Mouse (Mus musculus) neural tube, embryonic 14.5 days (tissue): ENCODE data around the gene Smc2. TPM values are rescaled to one million over a fixed set of nuclear protein-coding genes. Genes with fewer than 3 reads are reported as not detected.
"Not testable (repeated sequence)": the region's sequence is repeated elsewhere in the genome, so short reads cannot be mapped to it uniquely, and the experiment has no call there.

Source experiments
- ATAC-seq: fragments of 200-750 bp; cut with Nextera tagmentation; 2 replicates; pipeline ENCODE4 v1.8.0; 2017; ENCODE audit warnings: low read depth, mild to moderate bottlenecking, moderate TSS enrichment, moderate library complexity
- H3K27ac ChIP-seq: fragments of 300-500 bp; sonication (generic); 2 replicates; pipeline ENCODE4 v1.5.1; 2014; ENCODE audit warnings: low read depth, mild to moderate bottlenecking, control low read depth, low read length, moderate library complexity, mixed read lengths
- H3K27me3 ChIP-seq: fragments of 300-500 bp; sonication (generic); 2 replicates; pipeline ENCODE4 v1.6.1; 2014; ENCODE audit warnings: low read length; ENCODE audit not compliant: control insufficient read depth, insufficient read depth
- H3K36me3 ChIP-seq: fragments of 300-500 bp; sonication (generic); 2 replicates; pipeline ENCODE4 v1.6.1; 2014; ENCODE audit warnings: low read length, mixed read lengths; ENCODE audit not compliant: control insufficient read depth, insufficient read depth
- H3K4me1 ChIP-seq: fragments of 300-500 bp; sonication (generic); 2 replicates; pipeline ENCODE4 v1.6.1; 2014; ENCODE audit warnings: low read length; ENCODE audit not compliant: control insufficient read depth, insufficient read depth
- H3K4me2 ChIP-seq: fragments of 300-500 bp; sonication (generic); 2 replicates; pipeline ENCODE4 v1.6.1; 2014; ENCODE audit warnings: mild to moderate bottlenecking, low read depth, low read length, control low read depth
- H3K4me3 ChIP-seq: fragments of 300-500 bp; sonication (generic); 2 replicates; pipeline ENCODE4 v1.5.1; 2014; ENCODE audit warnings: low read depth, low read length, control low read depth, mixed read lengths
- H3K9ac ChIP-seq: fragments of 300-500 bp; sonication (generic); replicated peaks from 2 replicates; pipeline ENCODE4 v1.6.1; 2014; ENCODE audit warnings: low read depth, mild to moderate bottlenecking, control low read depth, low read length, mixed read lengths
- H3K9me3 ChIP-seq: fragments of 300-500 bp; sonication (generic); 2 replicates; pipeline ENCODE4 v1.6.1; 2016; ENCODE audit warnings: low read length; ENCODE audit not compliant: control insufficient read depth
- WGBS: fragments of 180-500 bp; shearing (Covaris S2); extraction: QIAGEN DNeasy Blood & Tissue Kit; methylation state at CpG from one replicate; pipeline ENCODE4 v1.1.7; 2014; 5-methylcytosine and 5-hydroxymethylcytosine counted together
- polyA plus RNA-seq: library from polyadenylated mRNA; unstranded; fragments of >200 nt; fragmentation: Nextera tagmentation; extraction: Ambion mirVana; gene quantifications from 2 replicates; pipeline ENCODE4 v1.2.1, GENCODE M21; 2014

The Smc2 gene
- polyA plus RNA-seq, result 34.6 and 35.9 TPM in 2 replicates

DNA sequence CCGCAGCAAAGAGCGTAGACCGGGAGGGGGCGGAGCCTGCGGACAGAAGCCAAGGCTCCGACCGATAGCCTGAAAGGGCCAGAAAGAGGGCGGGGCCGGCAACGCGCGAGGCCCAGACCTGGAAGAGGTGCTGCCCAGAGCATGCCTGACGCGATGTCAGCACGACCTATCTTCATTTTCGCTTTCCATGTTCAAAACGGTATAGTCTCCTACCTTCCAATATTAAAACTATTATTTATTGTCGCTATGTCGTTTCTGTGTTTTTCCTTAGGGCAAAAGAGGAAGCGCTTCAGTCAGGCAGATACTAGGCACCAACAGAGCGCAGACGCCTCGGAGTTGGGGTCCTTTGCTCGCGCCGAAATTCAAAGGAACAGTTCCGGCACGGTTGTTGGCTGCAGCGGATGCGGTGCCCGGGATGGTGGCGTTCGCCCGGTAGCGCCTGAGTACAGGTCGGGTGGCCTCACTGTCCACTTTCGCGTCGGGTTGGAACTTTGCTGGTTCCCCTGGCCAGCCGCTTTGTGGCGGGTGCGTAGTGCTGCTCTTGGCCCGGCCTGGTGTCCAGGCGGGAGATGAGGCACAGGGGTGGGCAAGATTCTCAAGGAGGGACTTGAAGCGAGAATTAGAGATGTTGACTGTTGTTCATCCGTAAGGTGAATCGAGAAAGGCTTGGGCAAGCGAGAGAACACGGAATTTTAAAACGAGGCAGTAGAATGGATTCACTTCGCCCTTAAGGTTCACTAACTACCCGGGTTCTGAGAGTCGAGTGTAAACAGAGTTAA, at the start of gene Smc2:
TSS of gene Smc2 (plus strand) at position 358 of the 779 bp plus-strand sequence.
- under 1% methylated on average over 53 of the region's 53 CpGs for WGBS
- peak within 1 kb of the TSS; percentile 71 for H3K4me3 ChIP-seq

DNA sequence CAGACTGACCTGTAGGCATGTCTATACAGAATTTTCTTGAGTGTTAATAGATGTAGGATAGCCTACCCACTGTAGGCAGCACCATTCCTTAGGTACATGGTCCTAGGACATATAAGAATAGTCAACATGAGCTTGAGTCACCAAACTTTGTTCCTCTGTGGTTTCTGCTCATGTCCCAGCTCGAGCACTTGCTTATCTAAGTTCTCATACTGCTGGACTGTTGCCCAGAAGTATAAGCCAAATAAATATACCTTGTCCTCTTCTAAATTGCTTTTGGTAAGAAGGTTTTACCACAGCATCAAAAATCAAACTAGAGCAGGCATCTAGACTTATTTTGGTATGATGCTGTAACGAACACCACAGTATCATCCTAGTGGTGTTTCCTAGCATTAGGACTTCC, 27.5 kb upstream of the Smc2 start:
- no peak overlapping the region for H3K9ac ChIP-seq
- H3K4me2 ChIP-seq, result no peak overlapping the region
- no peak for ATAC-seq
- H3K36me3 ChIP-seq, result no peaks in the 10 kb centered on the region
- H3K9me3 ChIP-seq, result no peaks in the 10 kb centered on the region
- H3K27ac ChIP-seq, result no peak overlapping the region
- 87% methylated on average over 2 of the region's 2 CpGs for WGBS
- no peaks in the 10 kb centered on the region for H3K4me1 ChIP-seq
- H3K4me3 ChIP-seq, result no peak overlapping the region
- H3K27me3 ChIP-seq, result no peaks in the 10 kb centered on the region

More for the DNA sequence above, at the start of gene Smc2:
- no peaks in the 10 kb centered on the region for H3K27me3 ChIP-seq
- peak within 1 kb of the TSS; percentile 73 for H3K9ac ChIP-seq
- peak within 1 kb of the TSS; percentile 84 for H3K27ac ChIP-seq
- no peaks in the 10 kb centered on the region for H3K9me3 ChIP-seq
- 0 out of 2 replicates have a peak, but pooled peaks cover 3% of the 10 kb centered on the region for H3K36me3 ChIP-seq
- ATAC-seq, result peak; percentile 99
- peaks cover 7% of the 10 kb centered on the region; the same call in 1 of the 2 replicates for H3K4me1 ChIP-seq
- H3K4me2 ChIP-seq, result peak within 1 kb of the TSS; percentile 84

DNA sequence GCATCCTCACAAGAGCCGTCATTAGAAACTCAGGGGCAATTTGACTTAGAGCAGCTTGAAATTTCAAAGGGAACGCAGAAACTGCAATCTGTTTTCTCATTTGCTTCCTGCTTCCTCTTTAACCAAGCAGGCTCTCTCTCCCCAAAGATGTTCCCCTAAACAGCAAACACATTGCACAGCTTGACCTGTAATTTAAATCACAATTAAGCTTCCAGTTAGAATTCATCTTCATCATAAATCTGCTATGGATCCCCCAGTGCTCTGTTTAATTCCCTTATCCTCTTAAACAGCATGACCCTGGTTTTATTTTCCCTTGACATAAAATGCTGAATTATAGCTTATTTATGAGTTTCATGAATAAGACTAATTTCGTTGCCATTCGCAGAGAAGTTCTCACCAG, 15.4 kb upstream of the Smc2 start:
- no peak overlapping the region for H3K27ac ChIP-seq
- H3K4me1 ChIP-seq, result 0 out of 2 replicates have a peak, but pooled peaks cover 4% of the 10 kb centered on the region
- no peaks in the 10 kb centered on the region for H3K9me3 ChIP-seq
- WGBS, result 22% methylated on average over 4 of the region's 4 CpGs
- no peak overlapping the region for H3K9ac ChIP-seq
- no peak overlapping the region for H3K4me3 ChIP-seq
- no peaks in the 10 kb centered on the region for H3K36me3 ChIP-seq
- peak; percentile 79 for ATAC-seq
- H3K27me3 ChIP-seq, result no peaks in the 10 kb centered on the region
- no peak overlapping the region for H3K4me2 ChIP-seq

DNA sequence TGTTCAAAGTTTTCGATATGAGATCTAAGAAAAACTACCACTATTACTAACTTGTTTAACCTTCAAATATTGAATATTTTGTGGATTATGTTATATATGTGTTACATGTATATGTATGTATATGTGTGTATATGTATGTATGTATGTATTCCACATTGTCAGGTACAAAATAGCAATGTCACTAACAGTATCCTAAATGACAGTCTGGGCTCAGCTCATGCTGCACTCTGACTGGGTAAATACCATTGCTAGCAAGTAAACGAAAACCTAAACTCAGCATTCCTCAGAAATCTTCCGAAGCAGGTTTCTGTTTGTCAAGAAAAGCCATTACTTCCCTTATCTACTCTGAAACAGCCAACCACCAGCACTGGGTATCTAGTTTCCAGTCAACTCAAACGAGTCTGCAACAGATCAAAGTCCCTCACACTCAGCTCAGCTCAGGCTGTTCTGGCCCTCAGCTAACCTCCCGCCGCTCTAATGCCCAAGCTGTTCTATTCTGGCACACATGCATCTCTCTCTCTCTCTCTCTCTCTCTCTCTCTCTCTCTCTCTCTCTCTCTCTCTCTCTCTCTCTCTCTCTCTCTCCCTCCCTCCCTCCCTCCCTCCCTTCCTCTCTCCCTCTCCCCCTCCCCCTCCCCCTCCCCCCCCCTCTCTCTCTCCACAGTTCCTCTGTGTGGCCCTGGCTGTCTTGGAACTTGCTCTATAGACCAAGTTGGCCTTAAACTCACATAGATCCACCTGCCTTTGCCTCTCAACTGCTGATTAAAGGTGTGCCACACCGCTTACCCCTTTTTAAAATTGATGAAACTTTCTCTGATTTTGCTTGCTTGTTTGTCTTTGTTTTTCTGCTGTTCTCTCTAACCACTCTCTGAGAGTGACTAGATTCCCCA, 9.5 kb upstream of the Smc2 start:
- no peaks in the 10 kb centered on the region for H3K4me1 ChIP-seq
- H3K4me3 ChIP-seq, result no peak overlapping the region
- 58% methylated on average over 7 of the region's 7 CpGs for WGBS
- no peaks in the 10 kb centered on the region for H3K9me3 ChIP-seq
- H3K4me2 ChIP-seq, result no peak overlapping the region
- no peaks in the 10 kb centered on the region for H3K36me3 ChIP-seq
- H3K27me3 ChIP-seq, result no peaks in the 10 kb centered on the region
- H3K27ac ChIP-seq, result no peak overlapping the region
- no peak overlapping the region for H3K9ac ChIP-seq
- ATAC-seq, result no peak

DNA sequence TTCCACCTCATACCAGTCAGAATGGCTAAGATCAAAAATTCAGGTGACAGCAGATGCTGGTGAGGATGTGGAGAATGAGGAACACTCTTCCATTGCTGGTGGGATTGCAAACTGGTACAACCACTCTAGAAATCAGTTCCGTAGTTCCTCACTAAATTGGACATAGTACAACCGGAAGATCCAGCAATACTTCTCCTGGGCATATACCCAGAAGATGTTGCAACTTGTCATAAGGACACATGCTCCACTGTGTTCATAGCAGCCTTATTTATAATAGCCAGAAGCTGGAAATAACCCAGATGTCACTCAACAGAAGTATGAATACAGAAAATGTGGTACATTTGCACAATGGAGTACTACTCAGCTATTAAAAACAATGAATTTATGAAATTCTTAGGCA, 3.5 kb upstream of the Smc2 start:
- H3K4me1 ChIP-seq, H3K27ac ChIP-seq, H3K4me2 ChIP-seq, H3K27me3 ChIP-seq, H3K9me3 ChIP-seq, ATAC-seq, H3K4me3 ChIP-seq, H3K9ac ChIP-seq, H3K36me3 ChIP-seq: not testable (repeated sequence)
- 99% methylated on average over 2 of the region's 2 CpGs for WGBS

DNA sequence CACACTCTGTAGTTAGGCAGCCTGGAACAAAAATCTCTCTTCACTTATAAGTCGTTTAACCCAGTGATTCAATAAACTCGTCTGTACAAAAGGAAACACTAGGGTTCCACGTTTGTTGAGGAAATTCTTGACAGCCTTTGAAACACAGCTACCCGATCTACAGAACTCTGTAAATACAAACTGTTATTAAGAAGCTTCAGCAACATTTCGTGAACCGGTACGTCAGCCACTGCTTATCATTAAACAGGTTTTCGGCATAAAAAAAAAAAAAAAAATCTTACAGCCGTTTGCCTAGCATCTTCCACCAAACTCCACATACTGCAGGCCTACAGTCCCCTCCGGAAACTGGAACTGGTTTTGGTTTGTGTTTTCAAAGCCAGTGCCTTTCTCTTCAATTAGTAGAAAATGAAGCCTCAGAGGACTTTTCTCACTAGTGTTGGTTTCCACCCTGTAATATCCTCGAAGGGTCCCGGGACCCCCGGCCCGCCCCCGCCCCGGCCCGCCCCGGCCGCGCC, 615 bp upstream of the Smc2 start:
- Histone ChIP-seq H3K4me1 (peaks cover 7% of the 10 kb centered on the region; the same call in 1 of the 2 replicates), H3K4me3 (peak overlapping the region; percentile 71), H3K9me3 (no peaks in the 10 kb centered on the region), H3K4me2 (peak overlapping the region; percentile 84), H3K36me3 (0 out of 2 replicates have a peak, but pooled peaks cover 3% of the 10 kb centered on the region), H3K9ac (peak overlapping the region; percentile 73), H3K27me3 (no peaks in the 10 kb centered on the region), H3K27ac (peak overlapping the region; percentile 84)
- under 1% methylated on average over 20 of the region's 20 CpGs for WGBS
- no peak; the same call in 1 of the 2 replicates for ATAC-seq

DNA sequence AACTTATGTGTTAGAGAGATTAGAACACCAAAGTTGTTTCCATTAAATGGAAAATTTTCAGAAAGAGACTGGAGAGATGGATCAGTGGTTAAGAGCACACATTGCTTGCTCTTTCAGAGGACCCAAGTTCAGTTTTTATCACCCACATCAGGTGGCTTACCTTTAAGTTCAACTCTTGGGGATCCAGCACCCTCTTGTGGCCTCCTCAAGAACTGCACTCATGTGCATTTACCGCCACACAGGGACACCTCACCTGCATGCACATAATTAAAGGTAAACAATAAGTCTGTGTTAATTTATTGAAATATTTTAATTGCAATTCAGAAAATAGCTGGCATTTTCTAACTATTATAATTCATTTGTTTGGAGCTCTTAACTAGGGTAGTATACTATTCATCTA, 20.7 kb downstream of the Smc2 start:
- no peaks in the 10 kb centered on the region for H3K9me3 ChIP-seq
- H3K4me3 ChIP-seq, result no peak overlapping the region
- H3K9ac ChIP-seq, result no peak overlapping the region
- no peaks in the 10 kb centered on the region for H3K4me1 ChIP-seq
- H3K27ac ChIP-seq, result no peak overlapping the region
- peaks cover 6% of the 10 kb centered on the region; the same call in 1 of the 2 replicates for H3K36me3 ChIP-seq
- ATAC-seq, result no peak
- no peak overlapping the region for H3K4me2 ChIP-seq
- 98% methylated on average over 1 of the region's 1 CpGs for WGBS
- no peaks in the 10 kb centered on the region for H3K27me3 ChIP-seq

DNA sequence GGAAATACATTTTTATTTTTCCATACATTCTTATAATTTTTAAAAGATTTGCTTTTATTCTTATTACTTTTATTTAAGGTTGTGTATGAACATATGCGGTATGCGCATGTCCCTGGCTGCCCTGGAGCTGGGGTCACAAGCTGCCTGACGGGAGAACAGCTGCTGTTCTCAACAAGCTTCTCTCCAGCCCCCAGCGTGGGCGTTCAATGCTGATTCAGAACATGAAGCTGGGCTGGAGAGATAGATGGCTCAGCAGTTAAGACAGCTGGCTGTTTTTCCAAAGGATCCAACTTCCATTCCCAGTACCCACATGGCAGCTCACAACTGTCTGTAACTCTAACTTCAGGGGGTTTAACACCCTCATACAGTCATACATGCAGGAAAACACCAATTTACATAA, 22.3 kb downstream of the Smc2 start:
- no peak overlapping the region for H3K4me3 ChIP-seq
- 87% methylated on average over 5 of the region's 5 CpGs for WGBS
- peaks cover 6% of the 10 kb centered on the region; the same call in 1 of the 2 replicates for H3K36me3 ChIP-seq
- no peak for ATAC-seq
- H3K4me1 ChIP-seq, result no peaks in the 10 kb centered on the region
- H3K9me3 ChIP-seq, result no peaks in the 10 kb centered on the region
- no peak overlapping the region for H3K4me2 ChIP-seq
- no peaks in the 10 kb centered on the region for H3K27me3 ChIP-seq
- no peak overlapping the region for H3K27ac ChIP-seq
- no peak overlapping the region for H3K9ac ChIP-seq
